Mouse (Mus musculus): ENCODE measurements around the gene Pbld2. TPM values are rescaled to one million over a fixed set of nuclear protein-coding genes. Genes with fewer than 3 reads are reported as not detected.

Pbld2 gene
- polyA plus RNA-seq, 1 experiment, result 2.5 TPM

GRCm38 (mm10) chr10:63054586-63054985 lies 30.5 kb downstream of the Pbld2 start:
- H3K27me3 ChIP-seq (ENCODE audit: control insufficient read depth, insufficient read depth, low read length), result no peaks in the 10 kb centered on the region
- 86% methylated on average over 2 of the region's 2 CpGs for WGBS
- TF ChIP-seq CTCF (IDR thresholded peaks at IDR 0.05; ENCODE audit: borderline replicate concordance, insufficient read depth, low read depth, low read length), result no peak
- TF ChIP-seq POLR2A (IDR thresholded peaks at IDR 0.05; ENCODE audit: borderline replicate concordance, insufficient read depth, low read length), result no peak
- H3K27ac ChIP-seq (ENCODE audit: insufficient read depth, low read length), result no peak overlapping the region
- no peaks in the 10 kb centered on the region for H3K4me1 ChIP-seq (ENCODE audit: control insufficient read depth, insufficient read depth, low read length)
- no peak overlapping the region for H3K4me3 ChIP-seq (replicated peaks; ENCODE audit: insufficient read depth, low read depth, low read length)
- DNase-seq, result no peak

DNA sequence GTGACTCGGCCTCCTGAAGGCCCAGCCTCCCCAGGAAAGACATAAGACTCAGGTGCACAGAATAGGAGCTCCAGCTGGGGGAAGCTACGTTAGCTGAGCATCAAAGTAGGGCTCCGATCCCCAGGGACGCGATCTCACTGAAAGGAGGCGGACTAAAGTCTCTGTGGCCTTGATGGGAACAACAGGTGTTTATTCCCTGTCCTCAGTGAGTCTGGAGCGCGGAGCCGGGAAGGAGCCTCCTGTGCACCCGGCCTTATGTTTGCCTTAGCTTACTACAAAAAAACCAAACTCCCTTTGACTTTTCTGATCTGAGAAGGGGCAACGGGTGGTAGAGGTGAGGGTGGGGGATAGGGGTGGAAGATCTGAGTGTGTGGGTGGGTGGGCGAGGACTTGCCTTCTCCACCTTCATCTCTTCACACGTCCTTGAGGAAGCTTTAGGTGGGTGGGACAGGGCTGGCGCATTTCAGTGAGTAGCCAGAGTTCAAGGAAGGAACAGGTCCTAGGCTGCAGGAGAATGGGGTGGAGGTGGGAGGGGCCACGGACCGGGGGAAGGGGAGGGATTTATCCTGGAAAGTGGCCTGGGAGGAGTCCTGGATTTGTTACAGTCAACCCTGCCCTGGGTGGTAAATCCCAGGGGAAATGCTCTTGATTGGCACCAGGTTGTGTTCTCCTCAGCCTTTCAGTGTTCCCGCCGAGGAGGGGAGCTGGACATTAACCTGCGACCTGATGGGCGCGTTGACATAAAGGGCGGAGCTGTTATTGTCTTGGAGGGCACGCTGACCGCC lies 33.0 kb downstream of the Pbld2 start:
- DNase-seq, result no peak
- TF ChIP-seq POLR2A (IDR thresholded peaks at IDR 0.05; ENCODE audit: borderline replicate concordance, insufficient read depth, low read length) (no peak), CTCF (IDR thresholded peaks at IDR 0.05; ENCODE audit: borderline replicate concordance, insufficient read depth, low read depth, low read length) (no peak)
- Histone ChIP-seq H3K27ac (ENCODE audit: insufficient read depth, low read length) (no peak overlapping the region), H3K27me3 (ENCODE audit: control insufficient read depth, insufficient read depth, low read length) (no peaks in the 10 kb centered on the region), H3K4me1 (ENCODE audit: control insufficient read depth, insufficient read depth, low read length) (no peaks in the 10 kb centered on the region), H3K4me3 (replicated peaks; ENCODE audit: insufficient read depth, low read depth, low read length) (no peak overlapping the region)
- WGBS, result 46% methylated on average over 24 of the region's 24 CpGs

GRCm38 (mm10) chr10:63059862-63060261 lies 35.7 kb downstream of the Pbld2 start, which contains the start of gene Pbld1:
TSS of gene Pbld1 (plus strand) at chr10:63060162.
- Histone ChIP-seq H3K27me3 (ENCODE audit: control insufficient read depth, insufficient read depth, low read length) (no peaks in the 10 kb centered on the region), H3K27ac (ENCODE audit: insufficient read depth, low read length) (no peak within 1 kb of the TSS), H3K4me3 (replicated peaks; ENCODE audit: insufficient read depth, low read depth, low read length) (no peak within 1 kb of the TSS), H3K4me1 (ENCODE audit: control insufficient read depth, insufficient read depth, low read length) (no peaks in the 10 kb centered on the region)
- TF ChIP-seq CTCF (IDR thresholded peaks at IDR 0.05; ENCODE audit: borderline replicate concordance, insufficient read depth, low read depth, low read length) (no peak), POLR2A (IDR thresholded peaks at IDR 0.05; ENCODE audit: borderline replicate concordance, insufficient read depth, low read length) (no peak)
- no peak for DNase-seq
- WGBS, result 69% methylated on average over 2 of the region's 2 CpGs

GRCm38 (mm10) chr10:63060406-63060805 lies 36.3 kb downstream of the Pbld2 start:
- Histone ChIP-seq H3K27ac (ENCODE audit: insufficient read depth, low read length) (no peak overlapping the region), H3K27me3 (ENCODE audit: control insufficient read depth, insufficient read depth, low read length) (no peaks in the 10 kb centered on the region), H3K4me1 (ENCODE audit: control insufficient read depth, insufficient read depth, low read length) (no peaks in the 10 kb centered on the region), H3K4me3 (replicated peaks; ENCODE audit: insufficient read depth, low read depth, low read length) (no peak overlapping the region)
- TF ChIP-seq POLR2A (IDR thresholded peaks at IDR 0.05; ENCODE audit: borderline replicate concordance, insufficient read depth, low read length) (no peak), CTCF (IDR thresholded peaks at IDR 0.05; ENCODE audit: borderline replicate concordance, insufficient read depth, low read depth, low read length) (no peak)
- DNase-seq, result no peak
- 68% methylated on average over 11 of the region's 11 CpGs for WGBS

- Histone ChIP-seq H3K27ac (ENCODE audit: insufficient read depth, low read length) (no peak overlapping the region), H3K4me1 (ENCODE audit: control insufficient read depth, insufficient read depth, low read length) (no peaks in the 10 kb centered on the region), H3K4me3 (replicated peaks; ENCODE audit: insufficient read depth, low read depth, low read length) (no peak overlapping the region), H3K27me3 (ENCODE audit: control insufficient read depth, insufficient read depth, low read length) (no peaks in the 10 kb centered on the region)
- 76% methylated on average over 12 of the region's 12 CpGs for WGBS
- TF ChIP-seq CTCF (IDR thresholded peaks at IDR 0.05; ENCODE audit: borderline replicate concordance, insufficient read depth, low read depth, low read length) (no peak), POLR2A (IDR thresholded peaks at IDR 0.05; ENCODE audit: borderline replicate concordance, insufficient read depth, low read length) (no peak)
- DNase-seq, result no peak
Observed at GRCm38 (mm10) chr10:63061266-63061665, 37.2 kb downstream of the Pbld2 start.

DNA sequence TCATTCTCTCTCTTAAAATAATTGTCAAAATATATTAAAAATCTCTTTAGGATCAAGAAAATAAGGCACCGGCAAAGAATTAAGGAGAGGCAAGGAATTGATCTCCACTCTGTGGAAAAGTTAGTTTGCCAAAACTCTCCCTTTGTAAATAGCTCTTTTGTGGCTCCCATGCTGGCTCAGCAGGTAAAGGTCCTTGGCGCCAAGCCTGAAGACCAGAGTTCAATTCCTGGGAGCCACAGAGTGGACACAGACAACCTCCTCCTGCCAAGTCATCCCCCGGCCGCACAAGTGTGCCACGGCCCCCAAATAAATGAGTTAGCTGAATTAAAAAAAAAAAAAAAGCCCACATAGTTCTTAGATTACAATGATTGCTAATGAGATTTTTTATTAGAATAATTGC lies 38.6 kb downstream of the Pbld2 start:
- Histone ChIP-seq H3K27me3 (ENCODE audit: control insufficient read depth, insufficient read depth, low read length) (no peaks in the 10 kb centered on the region), H3K27ac (ENCODE audit: insufficient read depth, low read length) (no peak overlapping the region), H3K4me3 (replicated peaks; ENCODE audit: insufficient read depth, low read depth, low read length) (no peak overlapping the region), H3K4me1 (ENCODE audit: control insufficient read depth, insufficient read depth, low read length) (no peaks in the 10 kb centered on the region)
- 85% methylated on average over 5 of the region's 5 CpGs for WGBS
- TF ChIP-seq POLR2A (IDR thresholded peaks at IDR 0.05; ENCODE audit: borderline replicate concordance, insufficient read depth, low read length), result no peak
- no peak for TF ChIP-seq CTCF (IDR thresholded peaks at IDR 0.05; ENCODE audit: borderline replicate concordance, insufficient read depth, low read depth, low read length)
- no peak for DNase-seq

GRCm38 (mm10) chr10:63063365-63063764 lies 39.2 kb downstream of the Pbld2 start:
- Histone ChIP-seq H3K4me3 (replicated peaks; ENCODE audit: insufficient read depth, low read depth, low read length) (no peak overlapping the region), H3K27me3 (ENCODE audit: control insufficient read depth, insufficient read depth, low read length) (no peaks in the 10 kb centered on the region), H3K27ac (ENCODE audit: insufficient read depth, low read length) (no peak overlapping the region), H3K4me1 (ENCODE audit: control insufficient read depth, insufficient read depth, low read length) (no peaks in the 10 kb centered on the region)
- TF ChIP-seq POLR2A (IDR thresholded peaks at IDR 0.05; ENCODE audit: borderline replicate concordance, insufficient read depth, low read length) (no peak), CTCF (IDR thresholded peaks at IDR 0.05; ENCODE audit: borderline replicate concordance, insufficient read depth, low read depth, low read length) (no peak)
- WGBS, result 66% methylated on average over 7 of the region's 7 CpGs
- no peak for DNase-seq

DNA sequence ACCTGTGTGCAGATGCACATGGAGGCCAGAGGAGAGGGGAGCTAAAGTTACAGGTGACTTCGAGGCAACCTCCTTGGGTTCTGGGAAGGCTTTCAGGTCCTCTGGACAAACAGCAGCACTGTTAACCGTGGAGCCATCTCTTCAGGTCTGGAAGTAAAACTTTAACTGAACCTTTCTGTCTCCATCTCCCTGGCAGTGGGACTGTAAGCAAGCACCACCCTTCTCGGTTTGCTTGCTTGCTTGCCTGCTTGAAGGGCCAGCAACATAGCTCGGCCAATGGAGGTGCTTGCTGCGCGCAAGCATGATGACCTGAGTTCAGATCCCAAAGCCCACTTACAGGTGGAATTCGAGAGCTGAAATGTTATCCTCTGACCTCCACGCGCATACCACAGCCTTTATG lies 40.4 kb downstream of the Pbld2 start:
- Histone ChIP-seq H3K4me1 (ENCODE audit: control insufficient read depth, insufficient read depth, low read length) (no peaks in the 10 kb centered on the region), H3K4me3 (replicated peaks; ENCODE audit: insufficient read depth, low read depth, low read length) (no peak overlapping the region), H3K27me3 (ENCODE audit: control insufficient read depth, insufficient read depth, low read length) (no peaks in the 10 kb centered on the region), H3K27ac (ENCODE audit: insufficient read depth, low read length) (no peak overlapping the region)
- 90% methylated on average over 9 of the region's 9 CpGs for WGBS
- no peak for TF ChIP-seq POLR2A (IDR thresholded peaks at IDR 0.05; ENCODE audit: borderline replicate concordance, insufficient read depth, low read length)
- TF ChIP-seq CTCF (IDR thresholded peaks at IDR 0.05; ENCODE audit: borderline replicate concordance, insufficient read depth, low read depth, low read length), result no peak
- no peak for DNase-seq
